ENCODE assay signal across 26 mouse cellular contexts in the genomic region with DNA sequence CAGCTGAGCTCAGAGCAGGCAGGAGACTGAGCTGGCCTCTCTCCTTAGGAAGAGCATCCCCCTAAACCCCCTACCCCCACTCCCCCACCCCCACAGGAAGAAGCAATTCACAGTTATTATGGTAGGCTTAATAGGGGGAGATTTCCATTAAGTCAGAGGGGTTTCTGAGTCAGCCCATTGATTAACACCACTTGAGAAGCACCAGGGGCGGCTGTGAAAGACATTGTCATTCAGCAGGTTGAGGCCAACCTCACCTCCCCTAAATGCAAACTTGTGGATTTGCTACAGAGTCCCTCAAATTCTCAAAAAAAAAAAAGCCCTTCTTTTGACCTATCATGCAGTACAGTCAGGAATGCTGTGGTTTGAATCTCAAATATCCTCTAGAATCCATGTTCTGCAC.
DNase-seq lines count a peak whose midpoint lies in the region; ATAC-seq and TF ChIP-seq lines count a peak whose summit lies in the region.
"Had no signal": no experiment of that assay in that cellular context is flagged by ENCODE, and none has a peak within 500 bp of the region (broad histone marks: within the 10 kb centered on the region; RNA-seq: fewer than 3 reads in every experiment).

No protein-coding gene starts in this region.

- no peaks in the 10 kb centered on the region for H3K4me1 ChIP-seq in forebrain, embryonic 11.5 days (replicated peaks; ENCODE audit: control insufficient read depth, insufficient read depth, low read length)
- H3K4me1 ChIP-seq in forebrain, embryonic 12.5 days = peaks cover 11% of the 10 kb centered on the region
- peaks cover 7% of the 10 kb centered on the region for H3K4me1 ChIP-seq in ES-Bruce4 (ENCODE audit: control insufficient read depth, insufficient read depth, low read length)
- H3K4me1 ChIP-seq: heart, embryonic 15.5 days; hindbrain, embryonic 15.5 days had no signal

- no peak overlapping the region for H3K4me3 ChIP-seq in forebrain, embryonic 11.5 days (ENCODE audit: low read depth, low read length)
- H3K4me3 ChIP-seq in forebrain, embryonic 12.5 days (replicated peaks) = no peak overlapping the region
- no peak overlapping the region for H3K4me3 ChIP-seq in ES-Bruce4 (ENCODE audit: low read depth, low read length)
- H3K4me3 ChIP-seq: gastrocnemius, adult 2 months; heart, embryonic 12.5 days; heart, embryonic 15.5 days; hindbrain, embryonic 15.5 days had no signal

- no peaks in the 10 kb centered on the region for H3K27me3 ChIP-seq in forebrain, embryonic 11.5 days (ENCODE audit: control insufficient read depth, insufficient read depth, low read length)
- H3K27me3 ChIP-seq in forebrain, embryonic 12.5 days = no peaks in the 10 kb centered on the region; the same call in 1 of the 2 replicates
- no peaks in the 10 kb centered on the region for H3K27me3 ChIP-seq in ES-Bruce4 (ENCODE audit: control insufficient read depth, insufficient read depth, low read length, poor library complexity, severe bottlenecking)
- H3K27me3 ChIP-seq: heart, embryonic 12.5 days; heart, embryonic 15.5 days; hindbrain, embryonic 15.5 days had no signal

- H3K9ac ChIP-seq in forebrain, embryonic 11.5 days (ENCODE audit: low read length) = no peak overlapping the region
- H3K9ac ChIP-seq in forebrain, embryonic 12.5 days = no peak overlapping the region
- H3K9ac ChIP-seq in ES-Bruce4 (ENCODE audit: low read depth, poor library complexity, severe bottlenecking) = no peak overlapping the region
- H3K9ac ChIP-seq: forebrain, postnatal 0 days; heart, embryonic 12.5 days; heart, embryonic 15.5 days; hindbrain, embryonic 15.5 days had no signal

- ATAC-seq in forebrain, embryonic 11.5 days (replicated peaks; ENCODE audit: low FRiP score) = 0 out of 2 replicates have a peak, but pooled peaks have one; percentile 15
- no peak for ATAC-seq in forebrain, embryonic 12.5 days (ENCODE audit: low FRiP score)
- ATAC-seq: CD4-positive, CD25-positive, alpha-beta regulatory T cell, adult 4 months; forebrain, embryonic 14.5 days; forebrain, postnatal 0 days; intestine, postnatal 0 days had no signal

- TF ChIP-seq EP300 in ES-Bruce4 (IDR thresholded peaks at IDR 0.05; ENCODE audit: insufficient read depth, low read depth, low read length) = peak; percentile 64

- DNase-seq in forebrain, embryonic 11.5 days (ENCODE audit: low spot score) = no peak
- DNase-seq in ES-CJ7 (ENCODE audit: low read depth, low spot score) (peak; percentile 94), ZHBTc4 (ENCODE audit: low read depth, low spot score) (peak; percentile 53)
- no peak for DNase-seq in left cerebral cortex, adult 9 months (ENCODE audit: low spot score in 2 of 2)
- DNase-seq in urinary bladder, postnatal 4 days (ENCODE audit: low spot score in 2 of 2) = no peak
- DNase-seq: adrenal gland, postnatal 10 days; adrenal gland, postnatal 36 days; cerebellum, adult 11 months; cerebellum, adult 2 months; cerebellum, adult 9-11 months; cerebellum, postnatal 25 days; forebrain, postnatal 0 days; gastrocnemius, adult 2 months; gastrocnemius, postnatal 14 days; heart, adult 11 months; heart, postnatal 10 days; heart, postnatal 36 days; kidney, adult 2 months had no signal

- no peak overlapping the region for H3K27ac ChIP-seq in forebrain, embryonic 11.5 days (ENCODE audit: low read depth, low read length)
- no peak overlapping the region for H3K27ac ChIP-seq in forebrain, embryonic 12.5 days
- peak overlapping the region; percentile 95 for H3K27ac ChIP-seq in ES-Bruce4 (ENCODE audit: insufficient read depth, low read length)
- H3K27ac ChIP-seq: gastrocnemius, adult 2 months; heart, embryonic 15.5 days; hindbrain, embryonic 15.5 days had no signal

- H3K9me3 ChIP-seq in forebrain, embryonic 11.5 days (ENCODE audit: control insufficient read depth, low read length) = no peaks in the 10 kb centered on the region
- H3K9me3 ChIP-seq in forebrain, embryonic 12.5 days = no peaks in the 10 kb centered on the region
- peaks cover 6% of the 10 kb centered on the region; the same call in 1 of the 2 replicates for H3K9me3 ChIP-seq in ES-Bruce4 (replicated peaks; ENCODE audit: control insufficient read depth, insufficient read depth, low read length, poor library complexity, severe bottlenecking)
- H3K9me3 ChIP-seq: heart, embryonic 15.5 days; hindbrain, embryonic 15.5 days had no signal

- no peak overlapping the region for H3K4me2 ChIP-seq in forebrain, embryonic 11.5 days (ENCODE audit: low read depth, low read length, severe bottlenecking)
- H3K4me2 ChIP-seq in forebrain, embryonic 12.5 days = no peak overlapping the region
- H3K4me2 ChIP-seq: heart, embryonic 12.5 days; heart, embryonic 15.5 days; hindbrain, embryonic 15.5 days had no signal

- TF ChIP-seq POLR2A in ES-Bruce4 (IDR thresholded peaks at IDR 0.05; ENCODE audit: insufficient read depth, low read length) = no peak

- 26% methylated on average over 1 of the region's 1 CpGs for WGBS in forebrain, embryonic 11.5 days
- WGBS in forebrain, embryonic 12.5 days = 33% methylated on average over 1 of the region's 1 CpGs

- no peaks in the 10 kb centered on the region for H3K36me3 ChIP-seq in forebrain, embryonic 11.5 days (ENCODE audit: control insufficient read depth, insufficient read depth, low read length)
- H3K36me3 ChIP-seq in forebrain, embryonic 12.5 days (replicated peaks) = no peaks in the 10 kb centered on the region
- H3K36me3 ChIP-seq in ES-Bruce4 (ENCODE audit: control insufficient read depth, insufficient read depth, low read length, poor library complexity, severe bottlenecking) = no peaks in the 10 kb centered on the region
- H3K36me3 ChIP-seq: heart, embryonic 12.5 days; heart, embryonic 15.5 days; hindbrain, embryonic 15.5 days had no signal

- no peak for TF ChIP-seq CTCF in ES-Bruce4 (IDR thresholded peaks at IDR 0.05; ENCODE audit: low read depth, low read length)

Comparison
In these comparisons a context has a peak if more than half of its experiments do, and no peak if none do; other contexts are left out.
1. DNase-seq: peak in ES-CJ7 (single experiment) and ZHBTc4 (single experiment); none in forebrain, embryonic 11.5 days (single experiment), left cerebral cortex, adult 9 months (0 of 2) and urinary bladder, postnatal 4 days (0 of 2).